Mouse (Mus musculus) lung, adult 2 months (tissue): ENCODE results near the gene Usp12.

Experiments
- CTCF ChIP-seq: fragments of 200-500 bp; IDR thresholded peaks from 2 replicates; pipeline ENCODE4 v1.5.1; 2011; ENCODE audit warnings: mild to moderate bottlenecking, low read length, control low read depth; ENCODE audit not compliant: insufficient read depth
- POLR2A ChIP-seq: fragments of 200-500 bp; IDR thresholded peaks from 2 replicates; pipeline ENCODE4 v1.6.1; 2011; ENCODE audit warnings: low read depth, mild to moderate bottlenecking, control low read depth, low read length, borderline replicate concordance; ENCODE audit errors: extremely low read depth

DNA sequence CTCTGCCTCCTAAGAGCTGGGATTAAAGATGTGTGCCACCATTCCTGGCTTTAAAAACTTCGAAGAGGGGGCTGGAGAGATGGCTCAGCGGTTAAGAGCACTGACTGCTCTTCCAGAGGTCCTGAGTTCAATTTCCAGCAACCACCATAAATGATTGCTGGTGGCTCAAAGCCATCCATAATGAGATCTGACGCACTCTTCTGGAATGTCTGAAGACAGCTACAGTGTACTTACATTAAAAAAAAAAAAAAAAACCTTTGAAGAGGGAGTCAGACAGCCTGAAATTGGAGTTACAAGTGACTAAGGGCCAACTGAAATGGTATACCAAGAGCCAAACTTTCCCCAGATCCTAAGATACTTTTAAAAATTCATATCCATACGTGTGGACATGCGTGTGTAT, 29.0 kb downstream of the Usp12 start:
- TF ChIP-seq CTCF (no peak), POLR2A (no peak)
